Mouse (Mus musculus) frontal cortex, postnatal 36 days (tissue): ENCODE measurements at regions not wholly inside any gene's neighbourhood (a gene's known extent, or its start where the extent isn't known, plus 50 kb on each side); places are given as distances from the start of the nearest gene placed in this dataset.
A peak's percentile ranks its signal among the peaks of the same experiment; 100 is the strongest.

Experiments used
- DNase-seq, 2 experiments: peaks; one replicate each; pipeline ENCODE4 v3.0.0; 2022; ENCODE audit warnings: low spot score in 2 of 2

DNA sequence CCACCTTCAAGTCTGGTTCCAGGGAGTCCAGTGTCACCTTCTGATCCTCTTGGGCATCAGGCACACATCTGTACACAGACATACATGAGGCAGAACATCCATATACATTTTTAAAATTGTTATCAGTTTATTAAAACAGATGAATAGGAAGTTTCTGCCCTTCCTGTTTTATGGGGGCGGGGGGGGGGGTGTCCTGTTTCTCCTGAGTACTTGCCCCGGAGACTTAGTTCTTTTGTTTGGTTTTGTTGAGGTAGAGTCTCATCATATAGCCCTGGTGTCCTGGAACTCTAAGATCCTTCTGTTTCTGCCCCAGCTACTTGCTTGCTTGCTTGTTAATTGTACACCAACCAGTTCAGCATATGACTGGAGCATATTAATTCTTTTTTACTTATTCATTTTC lies 85.0 kb upstream of the Xpo1 start:
- DNase-seq: no peak

GRCm38 (mm10) chr11:23171760-23172159 lies 84.1 kb upstream of the Xpo1 start:
- no peak for DNase-seq

- no peak for DNase-seq
Observed at GRCm38 (mm10) chr11:23181647-23182046, 74.2 kb upstream of the Xpo1 start.

- no peak for DNase-seq
Observed at GRCm38 (mm10) chr11:23185211-23185610, 70.6 kb upstream of the Xpo1 start.

GRCm38 (mm10) chr11:23201701-23202449 lies 54.0 kb upstream of the Xpo1 start:
- DNase-seq: peak in 1 of 2 experiments; percentile 1

DNA sequence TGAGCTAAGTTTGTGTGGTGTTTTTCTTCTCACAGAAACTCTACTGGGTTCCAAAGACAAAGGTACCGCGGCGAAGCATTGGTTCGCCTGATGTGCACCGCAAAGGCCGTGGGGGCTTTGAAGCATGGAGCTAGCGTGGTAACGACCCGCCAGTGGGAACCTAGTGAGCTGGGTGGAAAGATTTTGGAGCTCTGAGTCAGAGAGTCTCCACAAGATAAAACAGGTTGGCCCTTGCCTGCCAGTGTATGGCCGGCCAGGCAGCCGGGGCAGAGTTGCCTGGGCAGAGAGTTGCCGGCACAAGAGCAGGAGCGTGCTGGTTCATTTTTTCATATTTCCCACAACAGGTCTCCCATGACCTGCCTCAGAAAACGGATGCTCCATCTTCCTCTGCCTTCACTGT lies 52.3 kb upstream of the Xpo1 start:
- DNase-seq: no peak

- DNase-seq: no peak
Observed at GRCm38 (mm10) chr11:23204041-23204440, 51.8 kb upstream of the Xpo1 start.
